Mouse (Mus musculus): ENCODE measurements around the gene Pla2g4f. TPM values are rescaled to one million over a fixed set of nuclear protein-coding genes. Genes with fewer than 3 reads are reported as not detected.

The Pla2g4f gene
- polyA plus RNA-seq, 1 experiment from 2014 or later = not detected

- Histone ChIP-seq H3K4me1 (no peaks in the 10 kb centered on the region), H3K4me2 (replicated peaks) (no peak overlapping the region), H3K4me3 (no peak overlapping the region), H3K27me3 (no peaks in the 10 kb centered on the region), H3K9ac (replicated peaks) (no peak overlapping the region), H3K9me3 (no peaks in the 10 kb centered on the region), H3K36me3 (no peaks in the 10 kb centered on the region), H3K27ac (replicated peaks) (no peak overlapping the region)
- no peak for ATAC-seq (replicated peaks)
- WGBS = 96% methylated on average over 6 of the region's 6 CpGs
These were observed 12.9 kb downstream of the Pla2g4f start for GRCm38 (mm10) chr2:120301076-120301475.

- ATAC-seq (replicated peaks) = no peak
- H3K4me3 ChIP-seq = no peak overlapping the region
- no peak overlapping the region for H3K27ac ChIP-seq (replicated peaks)
- no peaks in the 10 kb centered on the region for H3K27me3 ChIP-seq
- H3K4me2 ChIP-seq (replicated peaks) = no peak overlapping the region
- H3K4me1 ChIP-seq = no peaks in the 10 kb centered on the region
- 90% methylated on average over 4 of the region's 4 CpGs for WGBS
- H3K36me3 ChIP-seq = no peaks in the 10 kb centered on the region
- H3K9me3 ChIP-seq = no peaks in the 10 kb centered on the region
- H3K9ac ChIP-seq (replicated peaks) = no peak overlapping the region
These were observed 14.1 kb downstream of the Pla2g4f start for GRCm38 (mm10) chr2:120299866-120300265.

- Histone ChIP-seq H3K9ac (replicated peaks) (no peak overlapping the region), H3K9me3 (no peaks in the 10 kb centered on the region), H3K4me3 (no peak overlapping the region), H3K4me1 (no peaks in the 10 kb centered on the region), H3K27ac (replicated peaks) (no peak overlapping the region), H3K27me3 (no peaks in the 10 kb centered on the region), H3K4me2 (replicated peaks) (no peak overlapping the region), H3K36me3 (no peaks in the 10 kb centered on the region)
- ATAC-seq (replicated peaks) = no peak
- WGBS = 12% methylated on average over 2 of the region's 2 CpGs
These were observed 17.8 kb downstream of the Pla2g4f start for GRCm38 (mm10) chr2:120296160-120296559.

- H3K9me3 ChIP-seq = no peaks in the 10 kb centered on the region
- 91% methylated on average over 8 of the region's 9 CpGs for WGBS
- H3K4me3 ChIP-seq = no peak overlapping the region
These were observed 22.4 kb downstream of the Pla2g4f start for GRCm38 (mm10) chr2:120291471-120292078.

GRCm38 (mm10) chr2:120288995-120289394, 25.0 kb downstream of the Pla2g4f start, which contains the start of gene Pla2g4d:
Pla2g4d (minus strand) TSS chr2:120289197.
- 73% methylated on average over 5 of the region's 5 CpGs for WGBS
- no peak within 1 kb of the TSS for H3K9ac ChIP-seq (replicated peaks)
- no peak within 1 kb of the TSS for H3K4me3 ChIP-seq
- no peak within 1 kb of the TSS for H3K27ac ChIP-seq (replicated peaks)
- no peaks in the 10 kb centered on the region for H3K9me3 ChIP-seq
- no peak within 1 kb of the TSS for H3K4me2 ChIP-seq (replicated peaks)
- no peaks in the 10 kb centered on the region for H3K36me3 ChIP-seq
- no peak for ATAC-seq (replicated peaks)
- H3K27me3 ChIP-seq = no peaks in the 10 kb centered on the region
- H3K4me1 ChIP-seq = no peaks in the 10 kb centered on the region

More at GRCm38 (mm10) chr2:120291471-120292078, 22.4 kb downstream of the Pla2g4f start:
- no peaks in the 10 kb centered on the region for H3K4me1 ChIP-seq
- H3K36me3 ChIP-seq = no peaks in the 10 kb centered on the region
- H3K27ac ChIP-seq (replicated peaks) = no peak overlapping the region
- ATAC-seq (replicated peaks) = no peak
- H3K4me2 ChIP-seq (replicated peaks) = no peak overlapping the region
- H3K27me3 ChIP-seq = no peaks in the 10 kb centered on the region
- H3K9ac ChIP-seq (replicated peaks) = no peak overlapping the region

- Histone ChIP-seq H3K9ac (replicated peaks) (no peak overlapping the region), H3K27me3 (no peaks in the 10 kb centered on the region), H3K9me3 (no peaks in the 10 kb centered on the region), H3K4me2 (replicated peaks) (no peak overlapping the region), H3K4me3 (no peak overlapping the region), H3K4me1 (no peaks in the 10 kb centered on the region), H3K36me3 (no peaks in the 10 kb centered on the region), H3K27ac (replicated peaks) (no peak overlapping the region)
- ATAC-seq (replicated peaks) = no peak
- 88% methylated on average over 3 of the region's 3 CpGs for WGBS
These were observed 25.6 kb downstream of the Pla2g4f start for GRCm38 (mm10) chr2:120288401-120288800.

- Histone ChIP-seq H3K4me3 (no peak overlapping the region), H3K27ac (replicated peaks) (no peak overlapping the region), H3K4me2 (replicated peaks) (no peak overlapping the region), H3K9ac (replicated peaks) (no peak overlapping the region), H3K9me3 (no peaks in the 10 kb centered on the region), H3K4me1 (no peaks in the 10 kb centered on the region), H3K36me3 (no peaks in the 10 kb centered on the region), H3K27me3 (no peaks in the 10 kb centered on the region)
- ATAC-seq (replicated peaks) = no peak
- 84% methylated on average over 4 of the region's 4 CpGs for WGBS
These were observed 28.3 kb downstream of the Pla2g4f start for GRCm38 (mm10) chr2:120285639-120286038.

GRCm38 (mm10) chr2:120284705-120285104, 29.3 kb downstream of the Pla2g4f start:
- Histone ChIP-seq H3K27me3 (no peaks in the 10 kb centered on the region), H3K4me2 (replicated peaks) (no peak overlapping the region), H3K4me1 (no peaks in the 10 kb centered on the region)

GRCm38 (mm10) chr2:120284094-120284493, 29.9 kb downstream of the Pla2g4f start:
- H3K36me3 ChIP-seq = no peaks in the 10 kb centered on the region
- H3K27me3 ChIP-seq = no peaks in the 10 kb centered on the region
- H3K4me1 ChIP-seq = no peaks in the 10 kb centered on the region
- 79% methylated on average over 5 of the region's 5 CpGs for WGBS
- H3K27ac ChIP-seq (replicated peaks) = no peak overlapping the region
- no peaks in the 10 kb centered on the region for H3K9me3 ChIP-seq
- no peak overlapping the region for H3K4me2 ChIP-seq (replicated peaks)
- H3K4me3 ChIP-seq = no peak overlapping the region
- no peak for ATAC-seq (replicated peaks)
- H3K9ac ChIP-seq (replicated peaks) = no peak overlapping the region

More at GRCm38 (mm10) chr2:120284705-120285104, 29.3 kb downstream of the Pla2g4f start:
- H3K4me3 ChIP-seq = no peak overlapping the region
- no peaks in the 10 kb centered on the region for H3K36me3 ChIP-seq
- no peak overlapping the region for H3K9ac ChIP-seq (replicated peaks)
- H3K9me3 ChIP-seq = no peaks in the 10 kb centered on the region
- H3K27ac ChIP-seq (replicated peaks) = no peak overlapping the region
- no peak for ATAC-seq (replicated peaks)

GRCm38 (mm10) chr2:120283550-120283949, 30.4 kb downstream of the Pla2g4f start:
- ATAC-seq (replicated peaks) = no peak
- WGBS = 60% methylated on average over 6 of the region's 6 CpGs
- Histone ChIP-seq H3K36me3 (no peaks in the 10 kb centered on the region), H3K9ac (replicated peaks) (no peak overlapping the region), H3K27ac (replicated peaks) (no peak overlapping the region), H3K27me3 (no peaks in the 10 kb centered on the region), H3K4me3 (no peak overlapping the region), H3K9me3 (no peaks in the 10 kb centered on the region), H3K4me2 (replicated peaks) (no peak overlapping the region), H3K4me1 (no peaks in the 10 kb centered on the region)

- Histone ChIP-seq H3K4me3 (no peak overlapping the region), H3K27ac (replicated peaks) (no peak overlapping the region), H3K9ac (replicated peaks) (no peak overlapping the region), H3K27me3 (no peaks in the 10 kb centered on the region), H3K4me1 (no peaks in the 10 kb centered on the region), H3K36me3 (no peaks in the 10 kb centered on the region), H3K4me2 (replicated peaks) (no peak overlapping the region), H3K9me3 (no peaks in the 10 kb centered on the region)
- WGBS = 55% methylated on average over 3 of the region's 3 CpGs
- ATAC-seq (replicated peaks) = no peak
These were observed 32.7 kb downstream of the Pla2g4f start for GRCm38 (mm10) chr2:120281221-120281620.

GRCm38 (mm10) chr2:120279961-120280360, 34.0 kb downstream of the Pla2g4f start:
- ATAC-seq (replicated peaks) = no peak
- H3K36me3 ChIP-seq = no peaks in the 10 kb centered on the region
- H3K4me1 ChIP-seq = no peaks in the 10 kb centered on the region
- no peak overlapping the region for H3K27ac ChIP-seq (replicated peaks)
- no peak overlapping the region for H3K9ac ChIP-seq (replicated peaks)
- H3K27me3 ChIP-seq = no peaks in the 10 kb centered on the region
- no peak overlapping the region for H3K4me3 ChIP-seq
- H3K4me2 ChIP-seq (replicated peaks) = no peak overlapping the region
- 16% methylated on average over 8 of the region's 8 CpGs for WGBS
- H3K9me3 ChIP-seq = no peaks in the 10 kb centered on the region

- Histone ChIP-seq H3K36me3 (no peaks in the 10 kb centered on the region), H3K9me3 (no peaks in the 10 kb centered on the region), H3K9ac (replicated peaks) (no peak overlapping the region), H3K4me1 (no peaks in the 10 kb centered on the region), H3K27me3 (no peaks in the 10 kb centered on the region), H3K4me2 (replicated peaks) (no peak overlapping the region), H3K27ac (replicated peaks) (no peak overlapping the region), H3K4me3 (no peak overlapping the region)
- WGBS = 75% methylated on average over 4 of the region's 4 CpGs
- no peak for ATAC-seq (replicated peaks)
These were observed 37.0 kb downstream of the Pla2g4f start for GRCm38 (mm10) chr2:120276951-120277350.
